Mouse (Mus musculus) monocyte, adult 5-6 weeks (primary cell): ENCODE results near the gene Soat2. TPM values are rescaled to one million over a fixed set of nuclear protein-coding genes. Genes with fewer than 3 reads are reported as not detected.
"Not testable (repeated sequence)": the region's sequence is repeated elsewhere in the genome, so short reads cannot be mapped to it uniquely, and the experiment has no call there.

Experiments
- ATAC-seq: fragments of 153-309, 156-312 bp; replicated peaks from 2 replicates; pipeline ENCODE4 v1.8.0; 2017; ENCODE audit warnings: mild to moderate bottlenecking; ENCODE audit not compliant: low TSS enrichment, insufficient number of reproducible peaks, severe bottlenecking, poor library complexity, low FRiP score
- total RNA-seq: library from RNA; stranded (forward); fragments of 200-1000, 200-491, 200-594 nt; gene quantifications from 3 replicates; pipeline ENCODE4 v1.2.3, GENCODE M21; 2017

Gene Soat2
- total RNA-seq, 1 experiment from 2014 or later: 6.2 TPM

DNA sequence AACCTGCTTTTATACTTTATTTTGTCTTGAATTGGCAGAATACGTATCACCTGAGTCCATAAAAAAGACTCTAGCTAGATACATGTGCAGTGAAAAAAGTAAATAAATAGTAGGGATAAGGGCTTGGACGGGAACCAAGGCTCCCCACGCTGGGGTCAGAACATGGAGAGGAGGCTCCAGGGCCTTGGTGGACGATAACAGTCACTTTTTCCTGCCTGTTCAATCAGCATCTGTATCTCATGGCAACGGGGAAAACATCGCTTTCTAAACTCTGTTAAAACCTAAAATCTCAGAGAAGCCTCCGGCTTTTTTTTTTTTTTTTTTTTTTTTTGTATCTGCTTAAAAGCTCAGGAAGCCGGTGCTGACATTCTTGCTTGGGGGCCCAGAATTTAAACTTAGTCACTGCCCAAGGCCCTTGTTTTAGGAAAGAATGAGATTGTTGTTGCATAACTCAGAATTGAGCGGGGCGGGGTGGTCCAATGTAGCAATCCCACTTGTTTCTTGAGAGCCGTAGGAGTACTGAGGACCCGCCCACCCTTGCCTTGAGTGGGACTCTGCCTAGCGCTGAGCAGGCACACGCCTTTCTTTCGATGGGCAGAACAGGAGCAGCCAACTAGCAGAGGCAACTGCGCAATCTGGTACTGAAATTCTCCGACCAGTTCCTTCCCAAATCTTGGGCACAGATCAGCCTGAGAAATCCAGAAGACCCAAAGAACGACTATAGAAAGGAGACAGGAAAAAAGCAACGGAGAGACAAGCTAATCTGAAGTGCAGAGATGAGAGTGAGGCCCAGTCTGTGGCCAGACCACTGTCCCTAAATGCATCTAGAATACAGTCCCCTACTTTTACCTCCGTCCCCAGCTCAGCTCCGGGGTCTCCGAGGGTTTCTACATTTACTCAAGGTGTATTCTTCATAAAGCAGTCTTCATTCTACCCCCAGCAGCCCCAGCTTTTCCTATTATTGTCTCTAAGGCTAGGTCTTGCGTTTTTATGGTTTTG, 7.1 kb upstream of the Soat2 start:
- ATAC-seq: no peak

GRCm38 (mm10) chr15:102144274-102144711, 6.0 kb upstream of the Soat2 start, which contains the start of gene Igfbp6:
Gene Igfbp6, plus strand, starts transcription at chr15:102144362.
- ATAC-seq: no peak

DNA sequence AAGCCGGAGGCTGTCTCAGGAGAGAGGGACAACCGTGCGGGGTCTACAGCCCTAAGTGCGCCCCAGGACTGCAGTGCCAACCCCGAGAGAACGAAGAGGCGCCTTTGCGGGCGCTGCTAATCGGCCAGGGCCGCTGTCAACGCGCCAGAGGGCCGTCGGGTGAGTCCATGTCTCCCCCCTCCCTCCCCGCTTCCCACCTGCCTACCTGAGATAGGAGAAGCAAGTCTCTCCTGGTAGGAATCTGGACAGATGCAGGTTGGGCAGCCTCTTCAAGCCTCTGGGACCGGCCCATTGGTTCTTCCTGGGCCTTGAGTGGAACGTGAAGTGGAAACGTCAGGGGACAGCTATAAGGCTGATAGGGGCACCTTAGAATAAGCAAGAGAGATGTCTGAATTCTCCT, 5.6 kb upstream of the Soat2 start:
- no peak for ATAC-seq

DNA sequence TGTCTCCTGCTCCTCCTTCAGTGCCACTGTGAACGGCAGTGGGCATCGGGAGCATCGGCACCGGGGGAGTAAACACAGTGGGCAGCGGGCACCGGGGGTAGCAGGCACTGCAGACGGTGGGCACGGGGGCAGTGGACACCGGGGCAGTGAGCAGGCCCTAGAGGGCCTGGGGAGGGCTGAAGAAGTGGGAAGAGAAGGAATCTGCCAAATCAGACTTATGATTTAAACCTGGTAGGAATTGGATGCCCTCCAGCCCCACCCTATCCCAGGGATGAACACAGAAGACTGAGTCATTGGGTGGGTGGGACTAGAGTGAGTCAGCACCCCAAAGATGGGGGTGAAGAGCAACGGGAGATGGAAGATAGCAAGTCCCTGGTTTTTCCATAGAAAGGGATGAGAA, 5.0 kb upstream of the Soat2 start:
- no peak for ATAC-seq

GRCm38 (mm10) chr15:102146089-102146488, 4.2 kb upstream of the Soat2 start:
- no peak for ATAC-seq

GRCm38 (mm10) chr15:102146882-102147281, 3.4 kb upstream of the Soat2 start:
- ATAC-seq: no peak

DNA sequence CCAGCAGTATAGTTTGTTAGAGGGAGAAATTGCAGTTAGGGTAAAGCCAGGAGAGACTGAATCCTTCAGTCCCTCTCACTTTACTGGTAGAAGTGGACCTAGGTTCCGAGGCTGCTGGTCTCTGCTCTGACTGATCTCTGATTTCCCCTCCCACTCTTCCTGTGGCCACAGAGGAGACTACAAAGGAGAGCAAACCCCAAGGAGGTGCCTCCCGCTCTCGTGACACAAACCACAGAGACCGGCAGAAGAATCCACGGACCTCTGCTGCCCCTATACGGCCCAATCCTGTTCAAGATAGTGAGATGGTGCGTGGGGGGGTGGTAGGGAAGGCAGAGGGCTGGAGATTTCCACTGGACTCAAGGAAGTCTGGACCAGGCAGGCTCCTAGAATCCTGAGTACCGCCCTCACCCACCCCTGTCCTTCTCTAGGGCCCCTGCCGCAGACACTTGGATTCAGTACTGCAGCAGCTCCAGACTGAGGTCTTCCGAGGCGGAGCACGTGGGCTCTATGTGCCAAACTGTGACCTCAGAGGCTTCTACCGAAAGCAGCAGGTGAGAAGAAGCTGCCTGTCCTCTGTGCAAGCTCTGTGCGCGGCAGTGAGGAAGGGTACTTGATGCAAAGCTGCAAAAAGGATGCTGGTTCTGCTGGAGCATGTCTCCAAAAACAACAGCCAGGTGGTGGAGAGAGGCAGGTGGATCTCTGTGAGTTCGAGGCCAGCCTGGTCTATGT, 2.5 kb upstream of the Soat2 start:
- ATAC-seq: no peak

GRCm38 (mm10) chr15:102149561-102149960, 765 bp upstream of the Soat2 start:
- no peak for ATAC-seq

- ATAC-seq: no peak
Measured at GRCm38 (mm10) chr15:102152646-102153045, 2.3 kb downstream of the Soat2 start.

- ATAC-seq: not testable (repeated sequence)
Measured at GRCm38 (mm10) chr15:102155006-102155405, 4.7 kb downstream of the Soat2 start.

DNA sequence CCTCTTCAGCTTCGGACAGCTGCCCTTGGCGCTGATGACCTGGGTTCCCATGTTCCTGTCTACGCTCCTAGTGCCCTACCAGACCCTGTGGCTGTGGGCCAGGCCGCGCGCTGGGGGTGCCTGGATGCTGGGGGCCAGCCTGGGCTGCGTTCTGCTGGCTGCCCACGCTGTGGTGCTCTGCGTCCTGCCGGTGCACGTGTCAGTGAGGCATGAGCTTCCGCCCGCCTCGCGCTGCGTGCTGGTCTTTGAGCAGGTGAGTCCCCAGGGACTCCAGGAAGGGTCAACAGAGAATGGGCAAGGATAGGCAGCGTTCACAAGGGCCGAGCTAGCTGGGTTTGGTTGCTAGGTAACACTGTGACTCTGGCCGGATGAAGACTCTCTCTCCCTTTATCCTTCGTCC, 6.5 kb downstream of the Soat2 start:
- ATAC-seq: no peak

GRCm38 (mm10) chr15:102160415-102161060, 10.2 kb downstream of the Soat2 start:
- no peak for ATAC-seq

DNA sequence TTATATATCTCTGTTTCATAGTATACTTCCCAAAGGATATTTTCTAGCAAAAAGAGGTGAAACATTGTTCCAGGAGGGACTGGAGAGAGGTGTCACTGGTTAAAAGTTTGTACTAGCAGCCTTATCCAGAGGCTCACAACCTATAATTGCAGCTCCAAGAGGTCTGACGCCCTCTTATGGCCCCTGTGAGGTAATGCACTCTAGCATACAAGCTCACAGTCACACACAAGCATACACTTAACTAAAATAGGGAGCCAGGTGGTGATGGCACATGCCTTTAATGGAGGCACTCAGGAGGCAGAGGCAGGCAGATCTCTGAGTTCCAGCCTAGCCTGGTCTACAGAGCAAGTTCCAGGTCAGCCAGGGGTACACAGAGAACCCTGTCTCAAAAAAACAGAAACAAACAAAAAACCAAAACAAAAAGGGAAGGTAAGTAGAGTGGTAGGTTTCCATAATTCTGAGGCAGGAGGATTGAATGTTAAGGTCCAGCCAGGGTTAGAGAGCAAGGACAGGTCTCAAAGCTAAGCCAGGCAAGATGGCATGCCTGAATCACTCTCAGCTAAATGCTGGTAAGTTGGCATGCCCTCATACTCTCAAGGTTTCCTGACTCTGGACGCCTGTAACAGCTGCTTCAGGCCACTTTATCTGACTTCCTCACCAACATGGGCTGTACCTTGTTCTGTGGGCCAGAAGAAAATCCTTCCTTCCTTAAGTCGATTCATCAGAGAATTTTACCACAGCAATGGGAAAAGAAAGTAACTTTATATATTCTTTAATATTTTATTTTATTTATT, 13.8 kb downstream of the Soat2 start:
- ATAC-seq: no peak

DNA sequence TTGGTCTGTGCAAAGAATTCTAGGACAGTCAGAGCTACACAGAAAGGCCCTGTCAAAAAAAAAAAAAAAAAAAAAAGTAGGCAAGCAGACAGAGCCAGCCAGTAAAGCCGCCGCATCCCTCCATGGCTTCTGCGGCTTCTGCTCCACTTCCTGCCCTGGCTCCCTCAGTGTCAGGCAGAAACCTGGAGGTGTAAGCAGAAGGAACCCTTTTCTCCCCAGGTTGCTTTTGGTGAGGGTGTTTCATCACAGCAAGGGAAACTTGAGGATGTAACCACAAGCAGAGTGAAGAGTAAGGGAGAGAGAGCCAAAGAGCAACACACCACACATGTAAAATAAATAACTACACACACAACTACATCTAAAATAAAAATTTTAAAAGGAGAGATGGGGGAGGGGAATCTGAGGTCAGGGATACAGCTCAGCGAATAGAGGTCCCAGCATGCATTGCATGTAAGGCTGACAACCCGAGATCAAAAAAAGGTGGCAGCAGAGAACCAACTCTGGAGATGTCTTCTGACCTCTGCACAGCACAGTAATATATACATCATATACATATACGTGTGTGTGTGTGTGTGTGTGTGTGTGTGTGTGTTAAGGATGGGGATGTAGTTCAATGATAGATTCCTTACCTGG, 15.3 kb downstream of the Soat2 start:
- ATAC-seq: no peak

GRCm38 (mm10) chr15:102167620-102168021, 17.3 kb downstream of the Soat2 start:
- no peak for ATAC-seq

- no peak for ATAC-seq
Measured at GRCm38 (mm10) chr15:102169064-102169463, 18.7 kb downstream of the Soat2 start.

DNA sequence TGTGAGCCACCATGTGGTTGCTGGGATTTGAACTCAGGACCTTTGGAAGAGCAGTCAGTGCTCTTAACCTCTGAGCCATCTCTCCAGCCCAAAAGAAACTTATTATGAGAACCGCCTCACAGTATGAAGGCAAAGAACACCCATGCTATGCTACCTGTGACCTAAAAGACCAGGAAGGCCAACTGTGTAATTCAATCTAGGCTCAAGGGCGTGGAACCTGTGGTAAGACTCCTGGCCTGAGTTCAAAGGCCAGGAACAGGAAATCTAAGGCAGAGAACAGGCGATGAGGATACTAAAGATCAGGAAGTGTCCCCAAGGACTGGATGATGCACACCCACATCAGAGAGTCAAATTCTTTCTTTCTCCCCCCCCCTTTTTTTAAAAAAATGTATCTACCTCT, 23.3 kb downstream of the Soat2 start:
- ATAC-seq: no peak

GRCm38 (mm10) chr15:102175736-102176319, 25.5 kb downstream of the Soat2 start:
- ATAC-seq: no peak
